Mouse (Mus musculus) cerebellum, adult 2 months (tissue): ENCODE results near the gene Batf.

Experiments used
- CTCF ChIP-seq: fragments of 200-500 bp; IDR thresholded peaks from 2 replicates; pipeline ENCODE4 v1.5.1; 2011; ENCODE audit warnings: low read depth, mild to moderate bottlenecking, control low read depth, low read length, moderate library complexity, borderline replicate concordance; ENCODE audit not compliant: insufficient read depth
- POLR2A ChIP-seq: fragments of 200-500 bp; IDR thresholded peaks from 2 replicates; pipeline ENCODE4 v1.6.1; 2011; ENCODE audit warnings: low read length, control low read depth, borderline replicate concordance; ENCODE audit not compliant: insufficient read depth

GRCm38 (mm10) chr12:85687846-85688245 lies 1.4 kb downstream of the Batf start:
- TF ChIP-seq CTCF (no peak), POLR2A (no peak)
